Mouse (Mus musculus): Measurements from ENCODE around the gene 1300017J02Rik. TPM values are rescaled to one million over a fixed set of nuclear protein-coding genes. Genes with fewer than 3 reads are reported as not detected.

The 1300017J02Rik gene
- polyA plus RNA-seq, 1 experiment from 2014 or later, result not detected

GRCm38 (mm10) chr9:103309832-103310231 is 5.0 kb upstream of the 1300017J02Rik start:
- ATAC-seq, result no peak
- Histone ChIP-seq H3K27ac (ENCODE audit: low read length) (no peak overlapping the region), H3K27me3 (ENCODE audit: control insufficient read depth, insufficient read depth, low read depth, low read length) (no peaks in the 10 kb centered on the region), H3K9ac (ENCODE audit: low read depth, low read length) (no peak overlapping the region), H3K4me3 (ENCODE audit: low read depth, low read length) (no peak overlapping the region), H3K4me1 (ENCODE audit: control insufficient read depth, insufficient read depth, low read length) (peaks cover 8% of the 10 kb centered on the region), H3K9me3 (replicated peaks; ENCODE audit: control insufficient read depth, low read length, poor library complexity, severe bottlenecking) (no peaks in the 10 kb centered on the region), H3K4me2 (ENCODE audit: low read length) (no peak overlapping the region), H3K36me3 (ENCODE audit: control insufficient read depth, insufficient read depth, low read length) (0 out of 2 replicates have a peak, but pooled peaks cover 6% of the 10 kb centered on the region)
- 89% methylated on average over 6 of the region's 6 CpGs for WGBS

DNA sequence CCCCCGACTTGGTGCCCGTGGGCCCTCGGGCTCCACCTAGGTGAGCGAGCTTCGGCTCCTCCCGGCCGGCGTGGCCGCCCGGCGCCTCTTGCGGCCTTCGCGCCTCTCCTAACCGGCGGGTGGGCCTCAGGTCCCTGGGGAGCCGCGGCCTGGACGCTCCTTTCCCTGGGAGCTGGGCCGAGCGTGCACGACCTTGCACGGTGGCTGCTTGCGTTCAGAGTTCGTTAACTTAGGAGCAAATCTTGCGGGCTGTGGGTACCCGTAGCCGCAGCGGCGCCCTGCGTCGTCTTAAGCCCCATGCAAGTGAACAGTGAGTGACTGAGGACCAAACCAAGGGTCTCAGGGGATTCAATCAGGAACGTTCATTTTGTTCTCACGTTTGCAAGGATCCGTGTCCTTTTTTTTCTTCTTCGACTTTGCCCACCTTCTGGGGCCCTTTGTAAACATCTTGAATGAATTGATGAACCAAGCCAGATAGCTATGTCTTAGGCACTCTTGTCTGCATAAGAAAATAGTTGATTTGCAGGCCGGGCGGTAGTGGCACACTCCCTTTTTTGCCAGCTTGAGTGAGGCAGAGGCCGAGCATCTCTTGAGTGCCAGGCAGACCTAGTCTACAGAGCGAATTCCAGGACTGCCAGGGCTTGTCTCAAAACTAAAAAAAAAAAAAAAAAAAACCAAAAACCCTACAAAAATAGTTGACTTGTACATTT is 605 bp upstream of the 1300017J02Rik start:
- Histone ChIP-seq H3K27me3 (ENCODE audit: control insufficient read depth, insufficient read depth, low read depth, low read length) (no peaks in the 10 kb centered on the region), H3K4me3 (ENCODE audit: low read depth, low read length) (peak overlapping the region; percentile 80), H3K4me2 (ENCODE audit: low read length) (peak overlapping the region; percentile 90), H3K4me1 (ENCODE audit: control insufficient read depth, insufficient read depth, low read length) (peaks cover 13% of the 10 kb centered on the region), H3K27ac (ENCODE audit: low read length) (0 out of 2 replicates have a peak overlapping the region, but pooled peaks have one; percentile 12), H3K36me3 (ENCODE audit: control insufficient read depth, insufficient read depth, low read length) (0 out of 2 replicates have a peak, but pooled peaks cover 2% of the 10 kb centered on the region), H3K9ac (ENCODE audit: low read depth, low read length) (peak overlapping the region; percentile 80), H3K9me3 (replicated peaks; ENCODE audit: control insufficient read depth, low read length, poor library complexity, severe bottlenecking) (no peaks in the 10 kb centered on the region)
- under 1% methylated on average over 38 of the region's 40 CpGs for WGBS
- ATAC-seq, result peak; percentile 74

DNA sequence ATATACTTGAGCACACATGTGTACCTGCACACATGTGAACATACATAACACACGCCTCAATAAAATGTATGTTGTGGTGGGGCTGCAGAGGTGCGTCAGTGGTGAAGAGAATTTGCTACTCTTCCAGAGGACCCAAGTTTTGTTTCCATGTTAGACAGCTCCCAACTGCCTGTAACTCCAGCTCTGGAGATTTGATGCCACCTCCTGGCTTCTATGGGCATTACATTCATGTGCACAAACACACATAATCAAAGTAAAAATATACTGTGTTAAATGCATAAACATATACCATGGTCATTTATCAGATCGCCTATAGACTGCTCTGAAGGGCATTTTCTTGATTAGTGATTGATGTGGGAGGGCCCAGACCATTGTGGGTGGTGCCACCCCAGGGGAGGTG is 2.2 kb downstream of the 1300017J02Rik start:
- no peak overlapping the region for H3K9ac ChIP-seq (ENCODE audit: low read depth, low read length)
- no peaks in the 10 kb centered on the region for H3K9me3 ChIP-seq (replicated peaks; ENCODE audit: control insufficient read depth, low read length, poor library complexity, severe bottlenecking)
- WGBS, result 66% methylated on average over 3 of the region's 3 CpGs
- H3K27ac ChIP-seq (ENCODE audit: low read length), result no peak overlapping the region
- H3K4me3 ChIP-seq (ENCODE audit: low read depth, low read length), result no peak overlapping the region
- H3K27me3 ChIP-seq (ENCODE audit: control insufficient read depth, insufficient read depth, low read depth, low read length), result no peaks in the 10 kb centered on the region
- ATAC-seq, result no peak
- H3K36me3 ChIP-seq (ENCODE audit: control insufficient read depth, insufficient read depth, low read length), result no peaks in the 10 kb centered on the region
- H3K4me1 ChIP-seq (ENCODE audit: control insufficient read depth, insufficient read depth, low read length), result peaks cover 13% of the 10 kb centered on the region
- no peak overlapping the region for H3K4me2 ChIP-seq (ENCODE audit: low read length)

GRCm38 (mm10) chr9:103302239-103302638 is 2.6 kb downstream of the 1300017J02Rik start:
- Histone ChIP-seq H3K27ac (ENCODE audit: low read length) (no peak overlapping the region), H3K9me3 (replicated peaks; ENCODE audit: control insufficient read depth, low read length, poor library complexity, severe bottlenecking) (no peaks in the 10 kb centered on the region), H3K36me3 (ENCODE audit: control insufficient read depth, insufficient read depth, low read length) (no peaks in the 10 kb centered on the region), H3K4me3 (ENCODE audit: low read depth, low read length) (no peak overlapping the region), H3K4me1 (ENCODE audit: control insufficient read depth, insufficient read depth, low read length) (peaks cover 13% of the 10 kb centered on the region), H3K27me3 (ENCODE audit: control insufficient read depth, insufficient read depth, low read depth, low read length) (no peaks in the 10 kb centered on the region), H3K9ac (ENCODE audit: low read depth, low read length) (no peak overlapping the region), H3K4me2 (ENCODE audit: low read length) (no peak overlapping the region)
- 83% methylated on average over 4 of the region's 4 CpGs for WGBS
- ATAC-seq, result no peak

- no peaks in the 10 kb centered on the region for H3K27me3 ChIP-seq (ENCODE audit: control insufficient read depth, insufficient read depth, low read depth, low read length)
- no peaks in the 10 kb centered on the region for H3K36me3 ChIP-seq (ENCODE audit: control insufficient read depth, insufficient read depth, low read length)
- H3K9me3 ChIP-seq (replicated peaks; ENCODE audit: control insufficient read depth, low read length, poor library complexity, severe bottlenecking), result no peaks in the 10 kb centered on the region
- peaks cover 11% of the 10 kb centered on the region for H3K4me1 ChIP-seq (ENCODE audit: control insufficient read depth, insufficient read depth, low read length)
- ATAC-seq, result no peak
- H3K4me2 ChIP-seq (ENCODE audit: low read length), result no peak overlapping the region
- H3K27ac ChIP-seq (ENCODE audit: low read length), result no peak overlapping the region
- no peak overlapping the region for H3K9ac ChIP-seq (ENCODE audit: low read depth, low read length)
- 95% methylated on average over 8 of the region's 8 CpGs for WGBS
- no peak overlapping the region for H3K4me3 ChIP-seq (ENCODE audit: low read depth, low read length)
Observed at GRCm38 (mm10) chr9:103301086-103301485, 3.8 kb downstream of the 1300017J02Rik start.

DNA sequence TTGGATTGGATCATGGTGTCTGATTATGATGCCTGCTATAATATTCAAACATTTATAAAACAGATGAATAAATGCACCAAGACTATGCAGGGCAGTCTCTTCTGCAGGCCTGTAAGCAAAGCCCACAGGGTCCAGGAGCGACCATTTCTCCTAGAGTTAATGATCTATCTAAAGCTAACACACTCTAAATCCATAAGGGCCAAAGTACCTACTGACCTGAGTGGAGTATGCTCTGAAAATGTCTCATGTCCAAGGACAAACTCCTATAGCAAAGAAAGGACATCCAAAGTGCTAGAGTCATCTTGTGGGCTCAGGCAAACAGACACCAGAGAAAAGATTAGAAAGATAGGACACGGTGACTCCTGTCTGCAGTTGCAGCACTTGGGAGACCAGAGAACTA is 10.4 kb downstream of the 1300017J02Rik start:
- Histone ChIP-seq H3K9me3 (replicated peaks; ENCODE audit: control insufficient read depth, low read length, poor library complexity, severe bottlenecking) (no peaks in the 10 kb centered on the region), H3K4me3 (ENCODE audit: low read depth, low read length) (no peak overlapping the region), H3K27me3 (ENCODE audit: control insufficient read depth, insufficient read depth, low read depth, low read length) (no peaks in the 10 kb centered on the region), H3K4me1 (ENCODE audit: control insufficient read depth, insufficient read depth, low read length) (no peaks in the 10 kb centered on the region), H3K4me2 (ENCODE audit: low read length) (no peak overlapping the region), H3K9ac (ENCODE audit: low read depth, low read length) (no peak overlapping the region), H3K27ac (ENCODE audit: low read length) (no peak overlapping the region), H3K36me3 (ENCODE audit: control insufficient read depth, insufficient read depth, low read length) (no peaks in the 10 kb centered on the region)
- ATAC-seq, result no peak
- 94% methylated on average over 2 of the region's 2 CpGs for WGBS

- Histone ChIP-seq H3K27ac (ENCODE audit: low read length) (no peak overlapping the region), H3K9ac (ENCODE audit: low read depth, low read length) (no peak overlapping the region), H3K27me3 (ENCODE audit: control insufficient read depth, insufficient read depth, low read depth, low read length) (no peaks in the 10 kb centered on the region), H3K4me1 (ENCODE audit: control insufficient read depth, insufficient read depth, low read length) (no peaks in the 10 kb centered on the region), H3K36me3 (ENCODE audit: control insufficient read depth, insufficient read depth, low read length) (no peaks in the 10 kb centered on the region), H3K4me2 (ENCODE audit: low read length) (no peak overlapping the region), H3K4me3 (ENCODE audit: low read depth, low read length) (no peak overlapping the region), H3K9me3 (replicated peaks; ENCODE audit: control insufficient read depth, low read length, poor library complexity, severe bottlenecking) (no peaks in the 10 kb centered on the region)
- ATAC-seq, result no peak
- 92% methylated on average over 13 of the region's 13 CpGs for WGBS
Observed at GRCm38 (mm10) chr9:103288489-103289180, 16.2 kb downstream of the 1300017J02Rik start.

DNA sequence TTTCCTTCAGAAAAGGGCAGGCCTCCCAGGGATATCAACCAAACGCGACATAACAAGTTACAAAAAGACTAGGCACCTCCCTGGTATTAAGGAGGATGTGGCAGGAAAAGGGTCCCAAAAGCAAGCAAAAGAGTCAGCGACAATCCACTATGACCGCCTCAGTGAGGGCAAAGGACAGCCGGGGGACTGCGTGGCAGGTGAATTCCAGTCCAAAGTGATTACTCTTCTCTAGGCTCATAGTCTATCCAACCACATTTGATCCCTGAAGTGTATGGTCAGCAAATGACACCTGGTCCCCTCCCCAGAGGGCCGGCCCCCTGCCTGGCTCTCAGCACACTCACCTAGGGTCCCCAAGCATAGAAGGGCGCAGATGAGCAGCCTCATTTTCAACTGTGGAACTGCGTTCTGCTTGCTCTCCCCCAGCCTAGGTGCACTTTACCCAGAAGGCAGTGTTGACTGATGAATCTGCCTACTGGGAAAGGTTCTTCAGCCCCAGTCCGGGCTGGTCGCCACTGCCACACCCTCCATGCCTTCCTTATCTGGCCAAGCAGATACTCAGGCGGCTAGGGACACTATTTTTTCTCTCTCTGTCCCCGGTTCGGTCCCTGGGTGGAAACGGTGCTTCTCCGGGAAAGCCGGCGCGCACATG is 16.9 kb downstream of the 1300017J02Rik start:
- Histone ChIP-seq H3K9ac (ENCODE audit: low read depth, low read length) (no peak overlapping the region), H3K9me3 (replicated peaks; ENCODE audit: control insufficient read depth, low read length, poor library complexity, severe bottlenecking) (no peaks in the 10 kb centered on the region), H3K4me2 (ENCODE audit: low read length) (no peak overlapping the region), H3K4me1 (ENCODE audit: control insufficient read depth, insufficient read depth, low read length) (no peaks in the 10 kb centered on the region), H3K27ac (ENCODE audit: low read length) (no peak overlapping the region), H3K36me3 (ENCODE audit: control insufficient read depth, insufficient read depth, low read length) (no peaks in the 10 kb centered on the region), H3K27me3 (ENCODE audit: control insufficient read depth, insufficient read depth, low read depth, low read length) (no peaks in the 10 kb centered on the region), H3K4me3 (ENCODE audit: low read depth, low read length) (no peak overlapping the region)
- ATAC-seq, result no peak
- 86% methylated on average over 19 of the region's 19 CpGs for WGBS
